Mouse (Mus musculus) kidney, adult 2 months (tissue): ENCODE data around the gene Zfp27. TPM values are rescaled to one million over a fixed set of nuclear protein-coding genes. Genes with fewer than 3 reads are reported as not detected.

Source experiments
- DNase-seq: peaks from one replicate; pipeline ENCODE4 v3.0.0; 2021
- H3K27ac ChIP-seq: fragments of 200-500 bp; 2 replicates; pipeline ENCODE4 v1.5.1; 2012; ENCODE audit warnings: low read depth, low read length, control low read depth, inconsistent platforms; ENCODE audit not compliant: insufficient read depth
- H3K27me3 ChIP-seq: fragments of 200-500 bp; replicated peaks from 2 replicates; pipeline ENCODE4 v1.6.1; 2012; ENCODE audit warnings: mild to moderate bottlenecking, moderate library complexity, low read length, inconsistent platforms; ENCODE audit not compliant: control insufficient read depth, insufficient read depth
- H3K36me3 ChIP-seq: fragments of 200-500 bp; 2 replicates; pipeline ENCODE4 v1.6.1; 2012; ENCODE audit warnings: mild to moderate bottlenecking, moderate library complexity, low read length, inconsistent platforms; ENCODE audit not compliant: control insufficient read depth, insufficient read depth
- H3K4me1 ChIP-seq: fragments of 200-500 bp; 2 replicates; pipeline ENCODE4 v1.6.1; 2011; ENCODE audit warnings: low read length; ENCODE audit not compliant: control insufficient read depth, insufficient read depth
- H3K4me3 ChIP-seq: fragments of 200-500 bp; 2 replicates; pipeline ENCODE4 v1.5.1; 2011; ENCODE audit warnings: mild to moderate bottlenecking, low read depth, low read length, control low read depth; ENCODE audit not compliant: insufficient read depth
- CTCF ChIP-seq: fragments of 200-500 bp; conservative IDR thresholded peaks from 2 replicates; pipeline ENCODE4 v1.5.1; 2011; ENCODE audit warnings: low read depth, mild to moderate bottlenecking, control low read depth, low read length, moderate library complexity, mixed read lengths; ENCODE audit not compliant: insufficient read depth, insufficient read length
- POLR2A ChIP-seq: fragments of 200-500 bp; IDR thresholded peaks from one replicate; pipeline ENCODE4 v1.6.1; 2011; ENCODE audit warnings: low read depth, low read length, control low read depth
- WGBS: fragments of 180-500 bp; shearing (Covaris S2); methylation state at CpG from one replicate; pipeline ENCODE4 v1.1.7; 2018; 5-methylcytosine and 5-hydroxymethylcytosine counted together
- polyA plus RNA-seq: library from polyadenylated mRNA; depleted of rRNA; stranded (reverse); fragments of >200 nt; gene quantifications from 2 replicates; pipeline ENCODE4 v1.2.3, GENCODE M21; 2012

The Zfp27 gene
- polyA plus RNA-seq, 1 experiment, result 2.4 TPM

- Histone ChIP-seq H3K27ac (no peak overlapping the region), H3K4me3 (no peak overlapping the region), H3K27me3 (no peaks in the 10 kb centered on the region), H3K4me1 (no peaks in the 10 kb centered on the region), H3K36me3 (peaks cover 2% of the 10 kb centered on the region)
- 87% methylated on average over 11 of the region's 11 CpGs for WGBS
- TF ChIP-seq CTCF (no peak), POLR2A (no peak)
- DNase-seq, result no peak
Measured at GRCm38 (mm10) chr7:29941027-29941426, 34.7 kb upstream of the Zfp27 start.

- 92% methylated on average over 6 of the region's 6 CpGs for WGBS
- Histone ChIP-seq H3K4me1 (no peaks in the 10 kb centered on the region), H3K4me3 (no peak overlapping the region), H3K27ac (no peak overlapping the region), H3K36me3 (peaks cover 7% of the 10 kb centered on the region), H3K27me3 (no peaks in the 10 kb centered on the region)
- no peak for TF ChIP-seq POLR2A
- no peak for TF ChIP-seq CTCF
- DNase-seq, result no peak
Measured at GRCm38 (mm10) chr7:29938856-29939255, 32.5 kb upstream of the Zfp27 start.

GRCm38 (mm10) chr7:29922780-29923179 is 16.4 kb upstream of the Zfp27 start:
- Histone ChIP-seq H3K27ac (no peak overlapping the region), H3K36me3 (no peaks in the 10 kb centered on the region), H3K4me3 (no peak overlapping the region), H3K27me3 (no peaks in the 10 kb centered on the region), H3K4me1 (no peaks in the 10 kb centered on the region)
- DNase-seq, result no peak
- 40% methylated on average over 2 of the region's 2 CpGs for WGBS
- no peak for TF ChIP-seq POLR2A
- no peak for TF ChIP-seq CTCF

- TF ChIP-seq POLR2A, result no peak
- no peak for TF ChIP-seq CTCF
- Histone ChIP-seq H3K4me3 (no peak overlapping the region), H3K36me3 (no peaks in the 10 kb centered on the region), H3K27me3 (no peaks in the 10 kb centered on the region), H3K27ac (no peak overlapping the region), H3K4me1 (no peaks in the 10 kb centered on the region)
- 82% methylated on average over 6 of the region's 6 CpGs for WGBS
- DNase-seq, result no peak
Measured at GRCm38 (mm10) chr7:29921439-29922093, 15.2 kb upstream of the Zfp27 start.

- Histone ChIP-seq H3K27me3 (no peaks in the 10 kb centered on the region), H3K27ac (peak overlapping the region; percentile 27), H3K4me3 (no peak overlapping the region), H3K4me1 (no peaks in the 10 kb centered on the region), H3K36me3 (peaks cover 12% of the 10 kb centered on the region)
- no peak for DNase-seq
- TF ChIP-seq CTCF (no peak), POLR2A (no peak)
- 81% methylated on average over 4 of the region's 4 CpGs for WGBS
Measured at GRCm38 (mm10) chr7:29918062-29918453, 11.7 kb upstream of the Zfp27 start.

- DNase-seq, result peak; percentile 20
- no peak overlapping the region for H3K4me3 ChIP-seq
- H3K27me3 ChIP-seq, result no peaks in the 10 kb centered on the region
- TF ChIP-seq POLR2A (no peak), CTCF (no peak)
- H3K27ac ChIP-seq, result peak overlapping the region; percentile 27
- peaks cover 12% of the 10 kb centered on the region for H3K36me3 ChIP-seq
- WGBS, result 21% methylated on average over 6 of the region's 6 CpGs
- no peaks in the 10 kb centered on the region for H3K4me1 ChIP-seq
Measured at GRCm38 (mm10) chr7:29917371-29918061, 11.1 kb upstream of the Zfp27 start.

GRCm38 (mm10) chr7:29912172-29912571 is 5.8 kb upstream of the Zfp27 start:
- no peaks in the 10 kb centered on the region for H3K27me3 ChIP-seq
- no peak overlapping the region for H3K4me3 ChIP-seq
- TF ChIP-seq CTCF (no peak), POLR2A (no peak)
- no peaks in the 10 kb centered on the region for H3K4me1 ChIP-seq
- no peak for DNase-seq
- 90% methylated on average over 13 of the region's 13 CpGs for WGBS
- H3K27ac ChIP-seq, result no peak overlapping the region
- peaks cover 15% of the 10 kb centered on the region for H3K36me3 ChIP-seq
